Mouse (Mus musculus): Measurements from ENCODE around the gene Zic1.

- TF ChIP-seq CTCF (IDR thresholded peaks at IDR 0.05; ENCODE audit: low read depth, low read length) (no peak), POLR2A (IDR thresholded peaks at IDR 0.05; ENCODE audit: extremely low read depth, insufficient read depth, low read length) (no peak)
Measured at GRCm38 (mm10) chr9:91356353-91356740, 9.3 kb downstream of the Zic1 start.

All from liver, adult 2 months (tissue).